Mouse (Mus musculus): ENCODE results near the gene Atrn. TPM values are rescaled to one million over a fixed set of nuclear protein-coding genes. Genes with fewer than 3 reads are reported as not detected.

The Atrn gene
- 6.8 TPM for polyA plus RNA-seq (2012; fragmentation: generic; extraction: Trizol)

DNA sequence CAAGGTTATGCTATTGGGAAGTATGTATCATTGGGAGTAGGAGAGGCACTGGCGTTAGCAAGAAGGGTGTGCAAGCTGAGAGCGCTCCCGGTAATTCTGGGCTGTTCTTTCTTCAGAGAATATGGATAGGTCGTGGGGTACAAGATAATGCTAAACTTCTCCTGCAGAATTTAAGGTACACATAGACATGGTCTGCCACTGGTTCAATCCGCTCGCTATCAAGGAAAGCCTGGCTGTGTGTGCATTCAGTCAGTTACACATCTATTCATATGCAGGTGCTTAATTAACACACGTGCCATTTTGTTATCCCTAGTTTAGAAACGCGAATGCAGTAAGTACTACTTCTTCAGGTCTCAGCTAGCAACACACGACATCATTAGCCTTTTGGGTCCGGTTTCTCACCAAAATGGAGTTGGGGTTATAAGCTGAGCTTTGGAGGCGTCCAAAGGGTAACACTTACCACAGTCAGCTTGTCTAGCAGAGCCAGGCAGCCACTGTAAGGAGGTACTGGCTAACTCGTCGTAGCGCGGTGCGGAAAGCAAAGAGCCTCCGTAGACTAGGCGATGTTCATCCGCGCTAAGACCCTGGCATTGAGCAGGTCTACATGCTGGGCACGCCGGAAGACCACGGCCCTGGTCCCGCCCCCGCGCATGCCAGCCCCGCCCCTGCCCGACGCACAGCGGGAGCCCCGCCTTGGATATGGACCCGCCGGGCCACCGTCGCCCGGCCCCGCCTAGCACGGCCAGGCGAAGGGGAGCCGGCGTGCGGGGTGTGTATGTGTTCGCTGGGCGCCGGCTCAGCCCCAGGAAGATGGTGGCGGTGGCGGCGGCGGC lies at the start of gene Atrn, which contains the start of gene 4930402H24Rik:
TSS of gene Atrn (plus strand) at position 745 of the 833 bp plus-strand sequence.
TSS of gene 4930402H24Rik (minus strand) at position 656 of the 833 bp plus-strand sequence.
- TF ChIP-seq REST (IDR thresholded peaks at IDR 0.05; ENCODE audit: insufficient read depth, insufficient read length) = no peak
- TF ChIP-seq CEBPB (IDR thresholded peaks at IDR 0.05; ENCODE audit: insufficient read depth, poor library complexity, severe bottlenecking) = no peak
- TF ChIP-seq SRF (IDR thresholded peaks at IDR 0.05; ENCODE audit: control insufficient read depth, insufficient read length, low read depth) = no peak
- peak; percentile 87 for TF ChIP-seq POLR2AphosphoS2 (IDR thresholded peaks at IDR 0.05; ENCODE audit: insufficient read length, low read depth)
- peak in 1 of 3 experiments; percentile 32 for TF ChIP-seq MYOG (IDR thresholded peaks at IDR 0.05; ENCODE audit: control insufficient read depth in 1 of 3, insufficient read depth in 1 of 3, insufficient read length in 2 of 3, low read depth in 2 of 3)
- TF ChIP-seq POLR2A (IDR thresholded peaks at IDR 0.05; ENCODE audit: insufficient read length, low read depth) = peak; percentile 96
- peak within 1 kb of the TSS; percentile 67 for H3K4me3 ChIP-seq

DNA sequence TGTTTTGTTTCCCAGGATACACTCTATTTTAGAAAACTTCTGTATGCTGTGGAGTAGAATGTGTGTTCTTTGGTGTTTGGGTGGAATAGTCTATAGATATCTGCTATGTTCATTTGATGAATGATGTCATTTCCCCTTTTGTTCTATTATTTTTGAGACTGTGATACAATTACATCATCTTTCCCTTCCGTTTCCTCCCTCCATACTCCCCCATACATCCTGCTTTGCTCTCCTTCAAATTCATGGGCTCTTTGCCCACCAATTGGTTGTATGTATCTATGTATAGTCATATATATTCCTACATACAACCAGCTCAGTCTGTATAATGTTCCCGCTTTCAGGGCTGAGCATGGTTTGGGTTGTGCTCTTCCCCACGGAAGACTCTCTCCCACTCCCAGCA lies 44.2 kb upstream of the Atrn start:
- Histone ChIP-seq H3K4me3 (no peak overlapping the region), H3ac (ENCODE audit: control insufficient read depth, insufficient read length) (no peak overlapping the region), H3K79me2 (ENCODE audit: control insufficient read depth, insufficient read depth) (no peaks in the 10 kb centered on the region), H3K36me3 (ENCODE audit: control insufficient read depth, insufficient read depth) (no peaks in the 10 kb centered on the region), H3K4me2 (ENCODE audit: low read depth) (no peak overlapping the region), H3K27me3 (ENCODE audit: control insufficient read depth, insufficient read depth, insufficient read length) (no peaks in the 10 kb centered on the region)
- TF ChIP-seq CEBPB (IDR thresholded peaks at IDR 0.05; ENCODE audit: insufficient read depth, poor library complexity, severe bottlenecking) (no peak), POLR2A (IDR thresholded peaks at IDR 0.05; ENCODE audit: insufficient read length, low read depth) (no peak), E2F4 (IDR thresholded peaks at IDR 0.05; ENCODE audit: insufficient read depth) (no peak), POLR2AphosphoS2 (IDR thresholded peaks at IDR 0.05; ENCODE audit: insufficient read length, low read depth) (no peak), SRF (IDR thresholded peaks at IDR 0.05; ENCODE audit: control insufficient read depth, insufficient read length, low read depth) (no peak), TCF3 (IDR thresholded peaks at IDR 0.05; ENCODE audit: insufficient read length, low read depth) (no peak), REST (IDR thresholded peaks at IDR 0.05; ENCODE audit: insufficient read depth, insufficient read length) (no peak), TCF12 (IDR thresholded peaks at IDR 0.05; ENCODE audit: insufficient read depth, poor library complexity, severe bottlenecking) (no peak), USF1 (IDR thresholded peaks at IDR 0.05; ENCODE audit: low read depth) (no peak), MAX (IDR thresholded peaks at IDR 0.05; ENCODE audit: low read depth) (no peak), MYOG (IDR thresholded peaks at IDR 0.05; ENCODE audit: control insufficient read depth in 1 of 3, insufficient read depth in 1 of 3, insufficient read length in 2 of 3, low read depth in 2 of 3) (no peak), MYOD1 (IDR thresholded peaks at IDR 0.05; ENCODE audit: control insufficient read depth in 1 of 3, insufficient read length in 2 of 3, low read depth in 2 of 3) (no peak)

More for the DNA sequence above, at the start of gene Atrn, which contains the start of gene 4930402H24Rik:
- H3K4me2 ChIP-seq (ENCODE audit: low read depth) = peak within 1 kb of the TSS; percentile 90
- H3K27me3 ChIP-seq (ENCODE audit: control insufficient read depth, insufficient read depth, insufficient read length) = no peaks in the 10 kb centered on the region
- H3ac ChIP-seq (ENCODE audit: control insufficient read depth, insufficient read length) = peak within 1 kb of the TSS; percentile 96
- peaks cover 29% of the 10 kb centered on the region for H3K79me2 ChIP-seq (ENCODE audit: control insufficient read depth, insufficient read depth)
- H3K36me3 ChIP-seq (ENCODE audit: control insufficient read depth, insufficient read depth) = no peaks in the 10 kb centered on the region

DNA sequence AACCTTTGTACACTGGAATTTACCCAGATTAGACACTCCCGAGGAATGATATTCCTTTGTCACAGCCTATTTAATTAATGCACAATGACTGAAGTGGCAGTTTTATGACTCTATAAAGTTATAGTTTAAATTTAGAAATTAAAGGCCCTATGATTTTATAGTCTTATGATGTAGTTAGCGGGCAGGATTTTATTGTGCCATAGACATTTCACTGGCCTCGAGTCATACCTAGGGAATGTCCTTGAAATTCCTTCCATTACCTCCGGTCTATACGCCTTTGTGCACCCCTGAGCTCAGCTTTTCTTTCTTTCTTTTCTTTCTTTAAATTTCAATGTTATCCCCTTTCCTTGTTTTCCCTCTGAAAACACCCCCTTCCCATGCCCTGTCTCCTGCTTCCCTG lies 35.4 kb upstream of the Atrn start:
- no peak overlapping the region for H3K4me3 ChIP-seq
- no peaks in the 10 kb centered on the region for H3K27me3 ChIP-seq (ENCODE audit: control insufficient read depth, insufficient read depth, insufficient read length)
- no peak overlapping the region for H3ac ChIP-seq (ENCODE audit: control insufficient read depth, insufficient read length)
- TF ChIP-seq REST (IDR thresholded peaks at IDR 0.05; ENCODE audit: insufficient read depth, insufficient read length) (no peak), TCF3 (IDR thresholded peaks at IDR 0.05; ENCODE audit: insufficient read length, low read depth) (no peak), E2F4 (IDR thresholded peaks at IDR 0.05; ENCODE audit: insufficient read depth) (no peak), POLR2A (IDR thresholded peaks at IDR 0.05; ENCODE audit: insufficient read length, low read depth) (no peak), MYOG (IDR thresholded peaks at IDR 0.05; ENCODE audit: control insufficient read depth in 1 of 3, insufficient read depth in 1 of 3, insufficient read length in 2 of 3, low read depth in 2 of 3) (no peak), SRF (IDR thresholded peaks at IDR 0.05; ENCODE audit: control insufficient read depth, insufficient read length, low read depth) (no peak), CEBPB (IDR thresholded peaks at IDR 0.05; ENCODE audit: insufficient read depth, poor library complexity, severe bottlenecking) (no peak)
- H3K36me3 ChIP-seq (ENCODE audit: control insufficient read depth, insufficient read depth) = no peaks in the 10 kb centered on the region
- no peaks in the 10 kb centered on the region for H3K79me2 ChIP-seq (ENCODE audit: control insufficient read depth, insufficient read depth)
- no peak overlapping the region for H3K4me2 ChIP-seq (ENCODE audit: low read depth)

DNA sequence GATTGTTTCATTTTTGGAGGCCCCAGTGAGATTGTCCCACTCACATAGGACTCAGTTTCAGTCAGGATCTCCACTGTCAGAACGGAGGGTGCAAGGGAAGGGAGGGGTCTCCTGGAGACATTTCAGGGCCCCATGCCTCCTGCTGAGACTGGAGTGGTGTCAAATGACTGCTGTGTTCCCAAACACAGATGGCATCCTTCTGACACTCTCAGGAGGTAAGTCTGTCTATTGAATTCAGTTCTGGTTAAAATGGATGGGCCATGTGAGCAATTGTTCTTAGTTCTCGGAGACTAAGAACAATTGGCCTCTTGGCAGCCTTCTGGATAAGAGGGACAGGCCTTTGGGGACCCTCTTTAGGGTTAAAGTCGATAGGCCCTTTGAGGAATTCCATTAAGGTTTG lies 28.9 kb upstream of the Atrn start:
- Histone ChIP-seq H3K36me3 (ENCODE audit: control insufficient read depth, insufficient read depth) (no peaks in the 10 kb centered on the region), H3K27me3 (ENCODE audit: control insufficient read depth, insufficient read depth, insufficient read length) (no peaks in the 10 kb centered on the region), H3K4me2 (ENCODE audit: low read depth) (no peak overlapping the region), H3K79me2 (ENCODE audit: control insufficient read depth, insufficient read depth) (no peaks in the 10 kb centered on the region), H3K4me3 (no peak overlapping the region), H3ac (ENCODE audit: control insufficient read depth, insufficient read length) (no peak overlapping the region)
- TF ChIP-seq REST (IDR thresholded peaks at IDR 0.05; ENCODE audit: insufficient read depth, insufficient read length) (no peak), CEBPB (IDR thresholded peaks at IDR 0.05; ENCODE audit: insufficient read depth, poor library complexity, severe bottlenecking) (no peak), TCF3 (IDR thresholded peaks at IDR 0.05; ENCODE audit: insufficient read length, low read depth) (no peak), SRF (IDR thresholded peaks at IDR 0.05; ENCODE audit: control insufficient read depth, insufficient read length, low read depth) (no peak), MYOG (IDR thresholded peaks at IDR 0.05; ENCODE audit: control insufficient read depth in 1 of 3, insufficient read depth in 1 of 3, insufficient read length in 2 of 3, low read depth in 2 of 3) (no peak)

DNA sequence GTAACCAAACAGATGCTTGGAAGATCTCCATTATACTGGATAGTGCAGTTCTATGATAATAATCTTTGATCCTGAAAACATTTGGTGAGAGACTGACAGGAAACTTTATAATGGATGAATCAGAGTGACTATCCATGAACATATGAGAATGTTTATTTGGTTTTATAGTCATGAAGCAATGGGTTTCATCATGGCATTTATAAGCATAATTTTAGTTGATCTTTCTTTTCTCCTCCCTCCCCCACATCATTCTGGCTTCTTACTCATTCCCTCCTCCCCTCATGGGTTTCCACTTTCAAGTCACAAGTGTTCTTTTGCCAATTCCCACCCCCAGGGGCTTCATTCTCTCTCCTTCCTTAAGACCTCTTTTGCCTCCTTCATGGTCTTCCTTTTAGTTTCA lies 19.3 kb upstream of the Atrn start:
- Histone ChIP-seq H3K27me3 (ENCODE audit: control insufficient read depth, insufficient read depth, insufficient read length) (no peaks in the 10 kb centered on the region), H3K79me2 (ENCODE audit: control insufficient read depth, insufficient read depth) (no peaks in the 10 kb centered on the region), H3K36me3 (ENCODE audit: control insufficient read depth, insufficient read depth) (no peaks in the 10 kb centered on the region), H3K4me2 (ENCODE audit: low read depth) (peak overlapping the region; percentile 35), H3ac (ENCODE audit: control insufficient read depth, insufficient read length) (no peak overlapping the region), H3K4me3 (no peak overlapping the region)
- TF ChIP-seq TCF3 (IDR thresholded peaks at IDR 0.05; ENCODE audit: insufficient read length, low read depth) = no peak
- peak; percentile 49; the same call in 1 of the 2 replicates for TF ChIP-seq CEBPB (IDR thresholded peaks at IDR 0.05; ENCODE audit: insufficient read depth, poor library complexity, severe bottlenecking)
